Mouse (Mus musculus) stomach, postnatal 0 days (tissue): Measurements from ENCODE around the gene Gm49394. TPM values are rescaled to one million over a fixed set of nuclear protein-coding genes. Genes with fewer than 3 reads are reported as not detected.

Experiments
- ATAC-seq: fragments of 200-750 bp; cut with Nextera tagmentation; 2 replicates; pipeline ENCODE4 v1.8.0; 2017; ENCODE audit not compliant: low FRiP score, low TSS enrichment
- DNase-seq: peaks from one replicate; pipeline ENCODE4 v3.0.0-alpha.2; 2016; ENCODE audit warnings: low spot score
- H3K27ac ChIP-seq: fragments of 300-500 bp; sonication (generic); replicated peaks from 2 replicates; pipeline ENCODE4 v1.5.1; 2014; ENCODE audit warnings: mild to moderate bottlenecking, control low read depth
- H3K27me3 ChIP-seq: fragments of 300-500 bp; sonication (generic); 2 replicates; pipeline ENCODE4 v1.6.1; 2014; ENCODE audit warnings: low read length; ENCODE audit not compliant: control insufficient read depth, insufficient read depth
- H3K36me3 ChIP-seq: fragments of 300-500 bp; sonication (generic); 2 replicates; pipeline ENCODE4 v1.6.1; 2014; ENCODE audit warnings: low read length, mixed read lengths; ENCODE audit not compliant: control insufficient read depth, insufficient read depth
- H3K4me1 ChIP-seq: fragments of 300-500 bp; sonication (generic); replicated peaks from 2 replicates; pipeline ENCODE4 v1.6.1; 2014; ENCODE audit warnings: antibody characterized with exemption; ENCODE audit not compliant: control insufficient read depth, insufficient read depth
- H3K4me2 ChIP-seq: fragments of 300-500 bp; sonication (generic); replicated peaks from 2 replicates; pipeline ENCODE4 v1.6.1; 2014; ENCODE audit warnings: low read depth, mild to moderate bottlenecking, control low read depth, moderate library complexity
- H3K4me3 ChIP-seq: fragments of 300-500 bp; sonication (generic); 2 replicates; pipeline ENCODE4 v1.5.1; 2014; ENCODE audit warnings: low read depth, low read length, control low read depth
- H3K9ac ChIP-seq: fragments of 300-500 bp; sonication (generic); 2 replicates; pipeline ENCODE4 v1.6.1; 2014; ENCODE audit warnings: mild to moderate bottlenecking, low read length, control low read depth, mixed read lengths
- H3K9me3 ChIP-seq: fragments of 300-500 bp; sonication (generic); 2 replicates; pipeline ENCODE4 v1.6.1; 2016; ENCODE audit warnings: low read length; ENCODE audit not compliant: control insufficient read depth
- CTCF ChIP-seq: IDR thresholded peaks from 2 replicates; pipeline ENCODE4 v1.5.1; 2016; ENCODE audit warnings: antibody characterized with exemption, low read depth, mild to moderate bottlenecking, moderate library complexity
- EP300 ChIP-seq: optimal IDR thresholded peaks from 2 replicates; pipeline ENCODE3; 2016; ENCODE audit warnings: antibody characterized with exemption
- WGBS: fragments of 180-500 bp; shearing (Covaris S2); extraction: QIAGEN DNeasy Blood & Tissue Kit; methylation state at CpG from one replicate; pipeline ENCODE4 v1.1.7; 2014; 5-methylcytosine and 5-hydroxymethylcytosine counted together
- polyA plus RNA-seq: library from polyadenylated mRNA; unstranded; fragments of >200 nt; fragmentation: Nextera tagmentation; extraction: Ambion mirVana; gene quantifications from 2 replicates; pipeline ENCODE4 v1.2.1, GENCODE M21; 2015

The Gm49394 gene
- polyA plus RNA-seq: not detected in 2 replicates

GRCm38 (mm10) chr7:142669751-142670625, at the start of gene Gm49394:
TSS of gene Gm49394 (minus strand) at chr7:142669942.
- TF ChIP-seq CTCF (no peak), EP300 (no peak)
- DNase-seq: no peak
- Histone ChIP-seq H3K27me3 (peaks cover 8% of the 10 kb centered on the region; the same call in 1 of the 2 replicates), H3K4me1 (no peaks in the 10 kb centered on the region), H3K36me3 (no peaks in the 10 kb centered on the region), H3K9me3 (peaks cover 13% of the 10 kb centered on the region), H3K4me2 (no peak within 1 kb of the TSS), H3K4me3 (no peak within 1 kb of the TSS), H3K27ac (no peak within 1 kb of the TSS), H3K9ac (no peak within 1 kb of the TSS)
- WGBS: 84% methylated on average over 23 of the region's 23 CpGs
- no peak for ATAC-seq

- DNase-seq (peak; percentile 64), ATAC-seq (no peak)
- 9% methylated on average over 8 of the region's 8 CpGs for WGBS
- TF ChIP-seq EP300 (no peak), CTCF (peak; percentile 87)
- Histone ChIP-seq H3K4me1 (no peaks in the 10 kb centered on the region), H3K27me3 (no peaks in the 10 kb centered on the region), H3K9ac (no peak overlapping the region), H3K27ac (no peak overlapping the region), H3K36me3 (no peaks in the 10 kb centered on the region), H3K9me3 (no peaks in the 10 kb centered on the region), H3K4me2 (peak overlapping the region; percentile 31), H3K4me3 (no peak overlapping the region)
Measured at GRCm38 (mm10) chr7:142714783-142715498, 45.2 kb upstream of the Gm49394 start.

GRCm38 (mm10) chr7:142706873-142707272, 37.1 kb upstream of the Gm49394 start:
- H3K27ac ChIP-seq: no peak overlapping the region
- no peaks in the 10 kb centered on the region for H3K4me1 ChIP-seq
- 82% methylated on average over 2 of the region's 2 CpGs for WGBS
- H3K27me3 ChIP-seq: no peaks in the 10 kb centered on the region
- DNase-seq (no peak), ATAC-seq (no peak)
- no peak for TF ChIP-seq CTCF
- no peak for TF ChIP-seq EP300
- H3K9ac ChIP-seq: no peak overlapping the region
- H3K4me2 ChIP-seq: no peak overlapping the region
- no peaks in the 10 kb centered on the region for H3K36me3 ChIP-seq
- H3K9me3 ChIP-seq: no peaks in the 10 kb centered on the region
- H3K4me3 ChIP-seq: no peak overlapping the region

- ATAC-seq: no peak
- Histone ChIP-seq H3K4me3 (no peak overlapping the region), H3K9ac (no peak overlapping the region), H3K36me3 (no peaks in the 10 kb centered on the region), H3K9me3 (no peaks in the 10 kb centered on the region), H3K27me3 (no peaks in the 10 kb centered on the region), H3K27ac (no peak overlapping the region), H3K4me1 (no peaks in the 10 kb centered on the region), H3K4me2 (no peak overlapping the region)
- TF ChIP-seq CTCF (no peak), EP300 (no peak)
- WGBS: 54% methylated on average over 5 of the region's 5 CpGs
- DNase-seq: no peak
Measured at GRCm38 (mm10) chr7:142699334-142699860, 29.7 kb upstream of the Gm49394 start.

GRCm38 (mm10) chr7:142678611-142679010, 8.9 kb upstream of the Gm49394 start:
- DNase-seq (no peak), ATAC-seq (no peak)
- H3K4me1 ChIP-seq: no peaks in the 10 kb centered on the region
- H3K4me3 ChIP-seq: no peak overlapping the region
- H3K27me3 ChIP-seq: no peaks in the 10 kb centered on the region
- H3K9ac ChIP-seq: no peak overlapping the region
- no peak overlapping the region for H3K27ac ChIP-seq
- no peaks in the 10 kb centered on the region; the same call in 1 of the 2 replicates for H3K36me3 ChIP-seq
- no peak overlapping the region for H3K4me2 ChIP-seq
- WGBS: 80% methylated on average over 3 of the region's 3 CpGs
- no peaks in the 10 kb centered on the region for H3K9me3 ChIP-seq
- TF ChIP-seq CTCF: no peak
- TF ChIP-seq EP300: no peak
